Mouse (Mus musculus) megakaryocyte-erythroid progenitor cell, adult 5-6 weeks (primary cell): ENCODE results near the gene Zmynd12. TPM values are rescaled to one million over a fixed set of nuclear protein-coding genes. Genes with fewer than 3 reads are reported as not detected.

ENCODE experiments used
- ATAC-seq: replicated peaks from 2 replicates; pipeline ENCODE4 v1.8.0; 2016; ENCODE audit warnings: mild to moderate bottlenecking, inconsistent platforms; ENCODE audit not compliant: severe bottlenecking, poor library complexity, low FRiP score, low TSS enrichment
- total RNA-seq, 2 experiments: library from RNA; stranded (forward) in 1 of 2; stranded (reverse) in 1 of 2; fragments of 200-1000, 215-1000 nt in 1 of 2; fragments of >200 nt in 1 of 2; fragmentation: Nextera tagmentation in 1 of 2; gene quantifications; 2 replicates each; pipeline ENCODE4 v1.2.3; 2014 to 2017

Gene Zmynd12
- total RNA-seq, 2 experiments from 2014 or later, result not detected

DNA sequence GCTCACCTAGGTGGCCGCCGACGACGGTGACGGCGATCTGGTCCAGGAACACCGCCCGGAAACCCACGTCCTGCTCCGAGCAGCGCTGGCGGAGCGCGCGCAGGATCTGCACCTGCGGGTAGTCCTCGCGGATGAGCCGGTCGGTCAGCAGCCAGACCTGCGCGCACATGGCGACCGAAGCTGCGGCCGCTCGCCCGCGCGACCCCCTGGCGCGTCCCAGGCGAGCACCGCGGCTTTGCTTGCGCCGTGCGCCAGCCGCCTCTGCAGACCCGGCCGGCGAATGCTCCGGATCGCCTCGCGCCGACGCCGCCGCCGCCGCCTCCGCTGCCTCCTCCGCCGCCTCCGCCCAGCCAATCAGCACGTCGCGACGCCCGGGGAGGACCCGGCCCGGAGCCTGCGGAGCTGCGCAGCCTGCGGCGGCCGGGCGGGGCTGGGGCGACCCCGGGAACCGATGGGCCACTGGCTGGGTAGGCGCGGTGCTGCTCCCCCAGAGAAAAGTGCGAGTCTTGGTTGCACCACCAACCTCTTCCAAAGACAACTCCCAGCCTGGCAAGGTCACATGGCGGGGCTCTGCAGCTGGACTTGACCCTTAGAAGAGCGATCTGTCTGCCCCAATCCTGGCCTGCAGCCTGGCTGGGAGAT is 69.8 kb downstream of the Zmynd12 start, which contains the start of gene Rimkla:
Gene Rimkla (minus strand): TSS at position 338 of the 642 bp plus-strand sequence.
- peak; percentile 73 for ATAC-seq

DNA sequence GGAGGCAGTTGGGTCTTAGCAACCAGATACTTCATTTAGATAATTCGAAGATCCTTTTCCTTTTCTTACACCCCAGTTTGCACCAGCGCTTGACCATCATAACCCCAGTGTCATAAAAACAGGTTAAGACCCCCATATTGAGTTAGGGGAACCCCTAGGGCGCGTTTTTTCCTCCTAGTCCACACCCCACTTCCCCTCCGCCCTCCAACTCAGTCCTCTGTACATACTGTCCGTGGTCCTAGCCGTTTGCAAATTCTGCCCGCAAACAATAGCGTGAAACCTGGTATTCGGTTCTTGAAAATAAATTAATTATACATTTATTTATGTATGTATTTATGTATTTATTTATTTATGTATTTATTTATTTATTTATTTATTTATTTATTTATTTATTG is 70.3 kb downstream of the Zmynd12 start:
- no peak for ATAC-seq

DNA sequence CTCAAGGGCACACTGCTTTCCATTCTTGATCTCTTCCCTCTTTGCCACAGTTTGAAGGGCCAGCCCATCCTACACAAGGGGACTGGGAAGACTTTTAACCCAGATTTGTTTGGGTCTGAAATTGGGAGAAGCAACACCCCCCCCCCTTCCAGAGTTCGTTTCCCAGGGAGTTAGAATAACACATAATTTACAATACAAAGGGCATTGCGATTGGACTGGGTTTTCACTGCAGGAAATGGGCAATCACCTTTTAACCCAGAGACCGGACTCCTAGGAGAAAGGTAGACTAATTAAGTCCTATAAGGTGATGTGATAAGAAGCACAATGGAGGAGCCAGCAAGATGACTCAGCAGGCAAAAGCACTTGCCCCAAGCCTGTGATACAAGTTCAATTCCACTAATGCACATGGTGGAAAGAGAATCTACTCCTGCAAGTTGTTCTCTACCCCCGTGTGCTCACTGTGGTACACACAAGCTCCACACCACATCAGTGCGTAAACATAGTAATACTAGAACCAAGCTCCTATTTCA is 75.8 kb downstream of the Zmynd12 start:
- no peak for ATAC-seq

DNA sequence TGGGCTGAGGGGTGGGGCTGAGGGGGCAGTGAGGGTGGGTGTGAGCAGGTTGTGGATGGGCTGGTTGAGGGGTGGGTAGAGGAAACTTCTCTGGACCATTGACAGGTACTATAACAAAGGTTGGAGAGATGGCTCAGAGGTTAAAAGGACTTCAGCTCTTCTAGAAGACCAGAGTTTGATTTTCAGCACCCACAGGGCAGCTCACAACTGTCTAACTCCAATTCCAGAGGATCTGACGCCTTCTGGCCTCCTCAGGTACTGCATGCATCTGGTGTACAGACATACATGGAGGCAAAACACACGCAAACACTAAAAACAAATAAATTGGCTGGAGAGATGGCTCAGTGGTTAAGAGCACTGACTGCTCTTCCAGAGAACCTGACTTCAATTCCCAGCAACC is 89.0 kb downstream of the Zmynd12 start:
- ATAC-seq, result 0 out of 2 replicates have a peak, but pooled peaks have one; percentile 65

DNA sequence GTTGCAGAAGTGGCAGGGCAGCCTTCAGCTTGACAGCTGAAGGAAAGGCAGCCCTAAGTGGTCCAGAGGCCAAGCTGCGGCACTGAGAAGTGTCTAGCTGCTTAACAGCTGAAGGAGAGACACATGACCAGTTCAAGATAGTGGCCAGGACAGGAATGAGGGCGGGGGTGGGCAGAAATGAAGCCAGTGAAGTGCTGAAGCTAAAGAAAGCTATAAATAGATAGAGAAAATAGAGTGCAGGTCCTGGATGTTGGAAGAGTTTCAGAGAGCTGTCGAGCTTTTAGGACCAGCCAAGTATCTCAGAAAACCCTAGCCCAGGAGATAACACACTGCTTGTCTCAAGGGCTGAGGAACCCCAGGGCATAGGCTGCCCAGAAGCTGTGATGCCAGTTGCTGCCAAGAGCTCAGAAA is 90.1 kb downstream of the Zmynd12 start:
- no peak for ATAC-seq

Other genes starting within 250 kb of the Zmynd12 start
- gene Zfp691, start 248.6 kb upstream of the Zmynd12 start, total RNA-seq (2014; fragmentation: Nextera tagmentation), result 44.4 and 47.3 TPM in 2 replicates
- 6.5 and 8.1 TPM in 2 replicates for gene Zfp691, start 248.6 kb upstream of the Zmynd12 start, total RNA-seq (2017)
- gene Ermap, start 232.8 kb upstream of the Zmynd12 start, total RNA-seq (2014; fragmentation: Nextera tagmentation), result 505 and 531 TPM in 2 replicates
- 220 and 292 TPM in 2 replicates for gene Ermap, start 232.8 kb upstream of the Zmynd12 start, total RNA-seq (2017)
- gene Svbp, start 227.5 kb upstream of the Zmynd12 start, total RNA-seq (2014; fragmentation: Nextera tagmentation), result 107 and 124 TPM in 2 replicates
- 47.7 and 52.9 TPM in 2 replicates for gene Svbp, start 227.5 kb upstream of the Zmynd12 start, total RNA-seq (2017)
- not detected in 2 replicates for gene Tmem269, start 204.6 kb upstream of the Zmynd12 start, total RNA-seq (2014; fragmentation: Nextera tagmentation)
- not detected in 2 replicates for gene Tmem269, start 204.6 kb upstream of the Zmynd12 start, total RNA-seq (2017)
- 9.7 and 17.1 TPM in 2 replicates for gene AU022252, start 190.1 kb upstream of the Zmynd12 start, total RNA-seq (2014; fragmentation: Nextera tagmentation)
- 6.2 and 18.2 TPM in 2 replicates for gene AU022252, start 190.1 kb upstream of the Zmynd12 start, total RNA-seq (2017)
- gene P3h1, start 189.9 kb upstream of the Zmynd12 start, total RNA-seq (2014; fragmentation: Nextera tagmentation), result 9.5 and 14.0 TPM in 2 replicates
- 11.0 and 12.8 TPM in 2 replicates for gene P3h1, start 189.9 kb upstream of the Zmynd12 start, total RNA-seq (2017)
- not detected in 2 replicates for gene Cldn19, start 167.4 kb upstream of the Zmynd12 start, total RNA-seq (2014; fragmentation: Nextera tagmentation)
- not detected in 2 replicates for gene Cldn19, start 167.4 kb upstream of the Zmynd12 start, total RNA-seq (2017)
- gene Ybx1, start 128.2 kb upstream of the Zmynd12 start, total RNA-seq (2014; fragmentation: Nextera tagmentation), result 1,098 and 1,257 TPM in 2 replicates
- 1,610 and 1,654 TPM in 2 replicates for gene Ybx1, start 128.2 kb upstream of the Zmynd12 start, total RNA-seq (2017)
- 158 and 164 TPM in 2 replicates for gene Ppih, start 102.3 kb upstream of the Zmynd12 start, total RNA-seq (2014; fragmentation: Nextera tagmentation)
- 164 and 168 TPM in 2 replicates for gene Ppih, start 102.3 kb upstream of the Zmynd12 start, total RNA-seq (2017)
- gene Ccdc30, start 7.3 kb upstream of the Zmynd12 start, total RNA-seq (2014; fragmentation: Nextera tagmentation), result 0.27 TPM in 1 of 2 replicates, not detected in the other
- 0.50 and 2.9 TPM in 2 replicates for gene Ccdc30, start 7.3 kb upstream of the Zmynd12 start, total RNA-seq (2017)
- gene Ppcs, start 394 bp upstream of the Zmynd12 start, total RNA-seq (2014; fragmentation: Nextera tagmentation), result 6.3 and 13.0 TPM in 2 replicates
- 3.8 and 4.8 TPM in 2 replicates for gene Ppcs, start 394 bp upstream of the Zmynd12 start, total RNA-seq (2017)
- gene Rimkla, start 69.8 kb downstream of the Zmynd12 start, total RNA-seq (2014; fragmentation: Nextera tagmentation), result not detected in 2 replicates
- gene Rimkla, start 69.8 kb downstream of the Zmynd12 start, total RNA-seq (2017), result not detected in 2 replicates
- gene Foxj3, start 114.2 kb downstream of the Zmynd12 start, total RNA-seq (2014; fragmentation: Nextera tagmentation), result 31.1 and 58.3 TPM in 2 replicates
- gene Foxj3, start 114.2 kb downstream of the Zmynd12 start, total RNA-seq (2017), result 22.8 and 33.9 TPM in 2 replicates
- gene Frg2f1, start 116.7 kb downstream of the Zmynd12 start, total RNA-seq (2014; fragmentation: Nextera tagmentation), result 1.5 TPM in 1 of 2 replicates, not detected in the other
- gene Frg2f1, start 116.7 kb downstream of the Zmynd12 start, total RNA-seq (2017), result 0.28 and 1.7 TPM in 2 replicates
- gene Guca2a, start 214.9 kb downstream of the Zmynd12 start, total RNA-seq (2014; fragmentation: Nextera tagmentation), result not detected in 2 replicates
- not detected in 2 replicates for gene Guca2a, start 214.9 kb downstream of the Zmynd12 start, total RNA-seq (2017)
- gene Guca2b, start 236.1 kb downstream of the Zmynd12 start, total RNA-seq (2014; fragmentation: Nextera tagmentation), result not detected in 2 replicates
- gene Guca2b, start 236.1 kb downstream of the Zmynd12 start, total RNA-seq (2017), result not detected in 2 replicates